Mouse (Mus musculus) testis, postnatal 10 days (tissue): Measurements from ENCODE around the gene Ddx42.
A peak's percentile ranks its signal among the peaks of the same experiment; 100 is the strongest.
"Not testable (repeated sequence)": the region's sequence is repeated elsewhere in the genome, so short reads cannot be mapped to it uniquely, and the experiment has no call there.

ENCODE experiments used
- DNase-seq: peaks from one replicate; pipeline ENCODE4 v3.0.0; 2021; ENCODE audit warnings: low spot score

The Ddx42 gene

GRCm38 (mm10) chr11:106216730-106217490, at the start of gene Ddx42:
TSS of gene Ddx42 (plus strand) at chr11:106216926.
- DNase-seq = peak; percentile 91

GRCm38 (mm10) chr11:106167435-106167834, 49.3 kb upstream of the Ddx42 start:
- no peak for DNase-seq

GRCm38 (mm10) chr11:106170807-106171206, 45.9 kb upstream of the Ddx42 start:
- no peak for DNase-seq

DNA sequence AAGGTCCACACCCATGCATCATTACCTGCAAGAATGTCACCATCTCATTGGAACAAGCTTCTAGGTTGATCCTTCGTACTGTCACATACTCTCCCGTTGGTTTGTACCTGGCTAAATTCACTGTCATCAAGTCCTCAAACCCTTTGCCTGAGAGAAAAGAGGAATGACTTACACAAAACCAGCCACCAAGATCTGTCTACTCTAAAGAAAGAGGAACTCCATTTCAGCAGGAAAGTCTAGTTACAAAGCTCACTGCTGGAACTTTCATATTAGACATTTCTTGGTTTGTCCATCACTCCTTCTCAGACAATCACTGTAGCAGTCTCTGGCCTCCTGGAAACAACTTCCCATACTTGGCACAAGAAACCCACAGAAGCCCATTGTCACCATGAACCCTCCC, 43.5 kb upstream of the Ddx42 start:
- DNase-seq = no peak

DNA sequence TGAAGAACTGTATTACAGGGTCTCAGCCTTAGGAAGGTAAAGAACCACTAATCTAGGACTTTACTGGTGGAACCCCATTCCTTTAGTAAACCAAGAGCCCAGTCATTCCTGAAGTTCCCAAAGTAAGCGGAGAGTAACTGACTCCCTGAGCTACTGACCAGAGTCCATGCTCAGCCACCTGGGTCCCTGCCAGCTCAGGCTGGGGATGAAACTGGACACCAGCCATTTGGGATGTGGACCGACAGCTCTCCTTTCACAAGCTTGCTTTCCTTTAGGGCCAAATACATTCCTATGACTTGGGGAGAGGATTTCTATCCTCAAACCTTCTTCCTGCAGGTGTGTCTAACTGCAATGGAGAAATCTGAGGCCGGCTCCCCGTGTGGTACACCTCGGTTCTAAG, 42.4 kb upstream of the Ddx42 start:
- DNase-seq = no peak

- DNase-seq = no peak
Observed at GRCm38 (mm10) chr11:106175081-106175480, 41.6 kb upstream of the Ddx42 start.

DNA sequence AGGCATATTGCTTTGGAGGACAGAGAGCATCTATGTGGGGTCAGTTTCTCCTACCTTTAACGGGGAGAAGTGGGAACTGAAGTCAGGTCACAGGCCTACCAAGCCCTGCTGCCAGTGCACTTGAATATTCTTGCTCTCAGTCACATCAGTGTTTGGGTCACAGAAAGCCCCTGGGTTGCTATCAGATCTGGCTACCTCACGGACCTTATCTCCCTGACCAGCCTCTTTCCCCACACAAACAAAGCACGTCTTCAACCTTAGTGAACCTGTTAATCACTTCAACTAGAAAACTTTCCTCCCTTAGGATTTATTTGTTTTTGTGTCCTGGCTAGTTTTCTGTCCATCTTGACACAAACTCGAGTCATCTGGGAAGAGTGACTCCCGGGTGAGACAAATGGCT, 40.4 kb upstream of the Ddx42 start:
- DNase-seq = no peak

- no peak for DNase-seq
Observed at GRCm38 (mm10) chr11:106178036-106178782, 38.5 kb upstream of the Ddx42 start.

DNA sequence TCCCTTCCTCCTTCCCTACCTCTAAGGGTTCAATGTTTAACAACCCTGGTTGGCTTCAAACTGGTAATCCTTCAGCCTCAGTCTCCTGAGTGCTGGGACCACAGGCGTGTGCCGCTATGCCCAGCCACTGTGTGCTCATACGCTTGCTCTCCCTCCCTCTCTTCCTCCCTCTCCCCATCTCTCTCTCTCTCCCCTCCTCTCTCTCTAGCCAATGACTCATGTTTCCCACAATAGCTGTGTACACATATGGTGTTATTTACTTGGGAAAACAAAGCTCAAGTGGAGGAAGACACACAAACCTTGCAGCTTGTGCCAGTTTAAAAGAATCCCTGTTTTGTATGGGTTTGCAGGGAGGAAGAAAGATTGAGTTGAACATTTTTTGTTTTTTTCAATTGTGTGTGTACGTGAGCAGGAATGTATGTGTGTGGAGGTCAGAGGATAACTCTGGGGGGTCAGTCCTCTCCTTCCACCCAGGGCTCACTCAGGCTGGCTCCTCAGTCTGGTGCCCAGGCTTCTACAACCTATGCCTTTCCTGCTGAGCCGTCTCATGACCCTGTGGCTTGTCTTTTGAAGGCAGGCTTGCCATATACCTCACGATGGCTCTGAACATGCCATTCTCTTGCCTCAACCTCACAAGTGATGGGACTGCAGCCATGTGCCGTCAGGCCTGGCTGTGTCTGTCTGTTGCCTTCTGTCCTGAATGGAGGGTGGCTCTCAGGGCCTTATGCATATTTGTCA, 36.8 kb upstream of the Ddx42 start:
- no peak for DNase-seq

- DNase-seq = no peak
Observed at GRCm38 (mm10) chr11:106180449-106180801, 36.3 kb upstream of the Ddx42 start.

- no peak for DNase-seq
Observed at GRCm38 (mm10) chr11:106187326-106187725, 29.4 kb upstream of the Ddx42 start.

- DNase-seq = no peak
Observed at GRCm38 (mm10) chr11:106191716-106192115, 25.0 kb upstream of the Ddx42 start.

- DNase-seq = no peak
Observed at GRCm38 (mm10) chr11:106192241-106192640, 24.5 kb upstream of the Ddx42 start.

- DNase-seq = no peak
Observed at GRCm38 (mm10) chr11:106192657-106193370, 23.9 kb upstream of the Ddx42 start.

DNA sequence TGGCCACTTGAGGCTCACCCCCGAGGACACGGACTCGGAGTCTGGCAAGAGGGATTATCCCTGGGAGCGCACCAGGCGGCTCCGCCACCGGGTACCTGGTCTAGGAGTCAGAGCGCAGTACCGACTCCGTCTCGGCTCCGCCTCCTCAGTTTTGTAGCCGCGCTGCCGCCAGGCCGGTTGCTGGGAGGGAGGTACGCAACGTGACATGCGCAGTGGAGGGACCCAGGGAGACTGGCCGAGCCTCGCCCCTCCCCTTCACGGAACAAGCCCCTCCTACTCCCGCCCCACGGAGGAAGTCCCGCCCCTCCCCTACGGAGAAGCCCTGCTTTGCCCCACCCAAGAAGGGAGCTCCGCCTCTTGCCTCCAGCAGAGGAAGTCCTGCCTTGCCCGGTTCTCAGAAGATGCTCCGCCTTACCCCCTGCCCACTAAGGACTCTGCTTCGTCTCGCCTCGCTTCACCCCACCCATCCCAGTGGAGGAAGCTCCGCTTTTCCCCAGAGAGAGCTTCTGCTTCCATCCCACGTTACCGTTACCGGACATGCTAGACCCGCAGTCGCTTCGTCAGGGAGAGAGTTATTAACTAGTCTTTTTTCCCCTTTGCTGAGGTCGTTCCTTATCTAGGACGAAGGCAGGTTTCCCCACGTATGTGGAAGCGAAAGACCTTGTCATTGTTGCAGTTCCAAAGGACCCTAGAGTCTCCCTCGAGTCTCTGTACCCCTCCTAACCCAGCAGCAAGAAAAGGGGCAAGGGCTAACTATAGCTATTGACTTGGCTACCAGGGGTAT, 23.2 kb upstream of the Ddx42 start:
- DNase-seq = peak; percentile 98

DNA sequence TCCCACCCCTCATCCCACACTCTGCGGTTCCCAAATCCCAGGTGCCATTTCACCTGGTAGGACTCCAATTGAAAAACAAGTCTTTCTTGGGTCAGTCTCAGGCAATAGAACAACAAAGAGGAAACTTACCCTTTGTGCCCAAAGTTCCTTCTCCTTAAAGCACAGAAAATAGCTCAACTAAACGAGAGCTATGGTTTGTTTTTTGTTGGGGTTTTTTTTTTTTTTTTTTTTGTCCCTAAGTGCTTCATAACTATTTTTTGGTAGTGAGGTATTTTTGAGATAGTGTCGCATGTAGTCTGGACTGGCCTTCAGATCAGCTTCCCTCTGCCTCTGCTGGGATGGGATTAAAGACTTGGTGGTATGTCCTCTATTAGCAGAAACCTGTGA, 22.6 kb upstream of the Ddx42 start:
- no peak for DNase-seq

GRCm38 (mm10) chr11:106194891-106195290, 21.8 kb upstream of the Ddx42 start:
- no peak for DNase-seq

- no peak for DNase-seq
Observed at GRCm38 (mm10) chr11:106195341-106195740, 21.4 kb upstream of the Ddx42 start.

- no peak for DNase-seq
Observed at GRCm38 (mm10) chr11:106198277-106198676, 18.4 kb upstream of the Ddx42 start.

DNA sequence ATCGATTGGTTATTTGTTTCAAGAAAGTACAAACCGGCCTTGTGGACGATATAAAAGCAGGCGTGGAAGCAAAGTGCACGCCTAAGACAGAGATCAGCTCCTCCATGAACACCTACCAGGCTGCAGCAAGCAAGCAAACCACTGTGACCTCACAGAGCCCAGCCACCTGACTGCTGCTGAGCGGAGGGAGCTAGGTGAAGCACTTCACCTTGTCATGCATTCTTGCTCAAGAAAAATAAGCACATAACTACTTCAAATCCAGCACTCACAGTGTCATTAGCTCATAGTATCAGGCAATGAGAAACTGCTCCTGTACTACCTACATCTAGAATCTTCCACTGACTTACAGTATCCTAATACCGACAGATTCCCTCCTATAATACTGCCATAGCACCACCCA, 16.7 kb upstream of the Ddx42 start:
- DNase-seq = not testable (repeated sequence)

GRCm38 (mm10) chr11:106200756-106201155, 16.0 kb upstream of the Ddx42 start:
- DNase-seq = no peak
